Mouse (Mus musculus) bone marrow macrophage, adult 2 months (primary cell): Measurements from ENCODE around the gene Ntrk3. TPM values are rescaled to one million over a fixed set of nuclear protein-coding genes. Genes with fewer than 3 reads are reported as not detected.

ENCODE experiments used
- H3K27ac ChIP-seq: 2 replicates; pipeline ENCODE4 v1.5.1; 2012; ENCODE audit warnings: low read depth, low read length; ENCODE audit not compliant: insufficient read depth
- H3K4me1 ChIP-seq: 2 replicates; pipeline ENCODE4 v1.6.1; 2012; ENCODE audit warnings: low read length; ENCODE audit not compliant: control insufficient read depth, insufficient read depth
- H3K4me3 ChIP-seq: 2 replicates; pipeline ENCODE4 v1.5.1; 2012; ENCODE audit warnings: mild to moderate bottlenecking, low read length, moderate library complexity; ENCODE audit not compliant: insufficient read depth
- CTCF ChIP-seq: IDR thresholded peaks from 2 replicates; pipeline ENCODE4 v1.5.1; 2012; ENCODE audit warnings: low read depth, mild to moderate bottlenecking, low read length, moderate library complexity
- POLR2A ChIP-seq: IDR thresholded peaks from 2 replicates; pipeline ENCODE4 v1.6.1; 2012; ENCODE audit warnings: mild to moderate bottlenecking, low read depth, low read length, borderline replicate concordance
- polyA plus RNA-seq: library from polyadenylated mRNA; stranded (reverse); fragments of >200 nt; gene quantifications from 2 replicates; pipeline ENCODE4 v1.2.4, GENCODE M21; 2012; ENCODE audit not compliant: missing spikeins, insufficient read depth, insufficient read length

Ntrk3 gene
- polyA plus RNA-seq, 1 experiment, result not detected

DNA sequence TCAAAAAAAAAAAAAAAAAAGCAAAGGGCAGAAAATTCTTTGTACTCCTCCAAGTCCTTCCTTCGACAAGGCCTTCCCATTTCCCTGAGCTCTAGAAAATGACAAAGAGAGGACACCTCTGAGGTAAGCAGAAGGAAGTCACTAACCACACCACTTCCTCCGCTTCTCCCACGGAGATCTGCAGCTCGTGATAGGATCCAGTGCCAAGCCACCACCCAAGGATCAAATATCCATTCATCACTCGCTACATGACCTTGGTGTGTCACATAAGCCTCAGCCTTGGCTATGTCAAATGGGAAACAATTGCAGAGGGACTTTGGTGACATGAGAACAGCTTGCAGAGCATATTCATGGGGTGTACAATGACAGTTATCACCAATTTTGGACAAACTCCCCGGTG lies 52.9 kb downstream of the Ntrk3 start:
- Histone ChIP-seq H3K27ac (no peak overlapping the region), H3K4me3 (no peak overlapping the region), H3K4me1 (no peaks in the 10 kb centered on the region)
- TF ChIP-seq POLR2A (no peak), CTCF (no peak)

GRCm38 (mm10) chr7:78680871-78681270 lies 56.9 kb downstream of the Ntrk3 start:
- Histone ChIP-seq H3K27ac (no peak overlapping the region), H3K4me3 (no peak overlapping the region), H3K4me1 (no peaks in the 10 kb centered on the region)
- TF ChIP-seq POLR2A, result no peak
- TF ChIP-seq CTCF, result no peak

DNA sequence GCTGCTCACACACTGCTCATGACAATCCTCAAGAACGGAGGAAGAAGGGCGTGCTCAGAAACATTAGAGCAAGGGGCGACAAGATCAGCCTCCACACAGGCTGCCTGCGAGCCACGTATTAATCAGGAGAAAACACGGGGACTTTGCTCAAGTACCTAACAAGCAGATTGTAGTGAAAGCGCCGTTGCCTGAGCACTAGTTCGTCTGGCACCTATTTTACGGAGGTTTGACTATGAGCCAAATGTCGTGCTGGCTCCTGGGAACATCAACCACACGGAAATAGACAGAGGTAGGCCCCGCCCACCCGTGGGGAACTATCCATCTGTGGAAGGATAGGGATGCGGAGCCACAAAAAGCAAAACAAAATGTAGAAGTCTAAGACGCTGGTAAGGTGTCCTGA lies 68.4 kb downstream of the Ntrk3 start:
- Histone ChIP-seq H3K4me3 (no peak overlapping the region), H3K4me1 (no peaks in the 10 kb centered on the region), H3K27ac (no peak overlapping the region)
- TF ChIP-seq CTCF, result no peak
- TF ChIP-seq POLR2A, result no peak

- no peak overlapping the region for H3K4me3 ChIP-seq
- no peaks in the 10 kb centered on the region for H3K4me1 ChIP-seq
- H3K27ac ChIP-seq, result no peak overlapping the region
- TF ChIP-seq POLR2A (no peak), CTCF (no peak)
Observed at GRCm38 (mm10) chr7:78668916-78669315, 68.9 kb downstream of the Ntrk3 start.

DNA sequence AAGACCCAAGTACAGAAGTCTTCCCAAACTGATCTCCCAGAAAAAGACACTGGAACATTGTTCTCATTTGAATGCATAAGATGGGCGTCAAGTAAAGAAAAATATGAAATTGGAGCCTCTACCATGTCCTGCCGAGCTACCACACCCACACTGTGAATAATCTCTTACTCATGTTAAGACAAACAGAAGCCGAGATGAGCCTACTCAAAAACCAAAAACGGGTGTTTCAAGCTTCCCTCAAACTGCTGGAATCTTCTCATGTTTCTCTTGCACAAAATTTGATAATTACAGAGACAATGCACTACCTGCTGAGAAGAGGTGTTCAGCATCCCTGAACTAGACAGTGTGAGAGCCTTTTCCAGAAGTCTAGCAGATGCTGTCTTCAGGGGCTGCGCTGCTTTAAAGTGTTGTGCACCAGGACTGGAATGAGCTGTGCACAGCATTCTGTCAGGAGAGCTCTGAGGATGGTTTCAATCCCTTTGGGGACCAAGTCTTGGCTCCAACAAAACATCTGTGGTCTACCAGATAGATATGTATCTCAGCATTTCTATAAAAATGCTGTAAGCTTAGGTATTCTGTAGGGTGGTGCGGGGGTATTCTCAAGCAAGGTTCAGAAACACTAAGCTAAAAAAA lies 69.7 kb downstream of the Ntrk3 start:
- H3K27ac ChIP-seq, result no peak overlapping the region
- TF ChIP-seq CTCF (no peak), POLR2A (no peak)
- no peak overlapping the region for H3K4me3 ChIP-seq
- H3K4me1 ChIP-seq, result no peaks in the 10 kb centered on the region

DNA sequence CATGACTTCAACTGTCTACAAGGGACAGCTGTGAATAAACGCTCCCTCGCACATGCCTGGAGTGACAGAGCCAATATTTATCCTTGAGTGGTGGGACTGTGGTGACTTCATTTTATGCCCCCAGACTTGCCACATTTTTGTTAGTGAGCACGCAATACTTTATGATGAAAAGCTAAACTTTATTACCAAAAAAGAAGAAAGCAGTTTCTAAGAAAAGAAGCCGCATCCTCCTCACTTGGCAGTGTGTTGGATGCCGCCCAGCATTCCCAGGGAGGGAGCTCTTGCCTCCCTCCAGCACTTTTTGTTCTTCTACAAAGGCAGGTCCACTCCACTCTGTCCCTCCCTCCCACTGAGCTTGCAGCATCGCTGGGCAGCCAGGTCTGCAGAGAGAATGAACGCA lies 77.0 kb downstream of the Ntrk3 start:
- no peaks in the 10 kb centered on the region for H3K4me1 ChIP-seq
- TF ChIP-seq POLR2A (no peak), CTCF (no peak)

DNA sequence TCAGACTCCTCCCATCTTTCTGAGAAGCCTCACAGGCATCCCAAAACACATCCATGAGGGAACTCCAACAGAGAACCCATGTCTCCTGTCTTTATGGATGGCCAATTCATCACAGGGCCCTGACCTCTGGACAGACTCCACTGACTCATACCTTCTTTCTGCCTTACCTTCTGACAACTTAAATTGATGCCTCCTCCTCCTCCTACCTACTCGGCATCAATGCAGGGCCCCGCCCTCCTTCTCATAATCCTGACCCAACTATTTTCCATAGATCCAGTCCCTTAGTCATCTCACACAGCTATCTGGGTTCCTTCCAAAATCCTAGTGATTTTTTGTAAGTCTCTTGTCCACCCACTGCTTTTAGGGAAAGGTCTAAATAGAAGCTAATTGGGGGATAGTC lies 78.0 kb downstream of the Ntrk3 start:
- Histone ChIP-seq H3K27ac (no peak overlapping the region), H3K4me3 (no peak overlapping the region), H3K4me1 (no peaks in the 10 kb centered on the region)
- TF ChIP-seq POLR2A, result no peak
- no peak for TF ChIP-seq CTCF

More for the DNA sequence above, 77.0 kb downstream of the Ntrk3 start:
- no peak overlapping the region for H3K27ac ChIP-seq
- H3K4me3 ChIP-seq, result no peak overlapping the region

- H3K4me1 ChIP-seq, result no peaks in the 10 kb centered on the region
- H3K27ac ChIP-seq, result no peak overlapping the region
- no peak overlapping the region for H3K4me3 ChIP-seq
- TF ChIP-seq CTCF (no peak), POLR2A (no peak)
Observed at GRCm38 (mm10) chr7:78658026-78658425, 79.8 kb downstream of the Ntrk3 start.

DNA sequence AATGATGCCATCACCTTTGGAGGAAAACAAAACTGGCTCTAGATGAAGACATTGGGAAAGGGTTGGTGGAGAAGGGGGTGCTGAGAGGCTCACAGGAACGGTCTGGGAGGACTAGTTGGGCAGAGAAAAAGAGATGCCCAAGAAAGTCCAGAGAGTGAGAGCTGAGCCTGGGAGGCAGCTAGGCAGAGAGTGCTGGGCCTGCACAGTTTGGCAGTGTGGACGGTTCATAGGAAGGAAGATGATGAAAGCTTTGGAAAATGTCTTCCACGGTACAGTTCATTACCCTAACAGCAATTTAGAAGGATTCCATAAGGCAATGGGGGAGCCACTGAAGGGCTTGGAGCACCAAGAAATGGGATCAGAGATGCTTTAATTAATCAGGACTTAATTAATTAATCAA lies 81.6 kb downstream of the Ntrk3 start:
- TF ChIP-seq CTCF (no peak), POLR2A (no peak)
- H3K27ac ChIP-seq, result no peak overlapping the region
- no peaks in the 10 kb centered on the region for H3K4me1 ChIP-seq
- no peak overlapping the region for H3K4me3 ChIP-seq

GRCm38 (mm10) chr7:78653686-78654085 lies 84.1 kb downstream of the Ntrk3 start:
- TF ChIP-seq POLR2A, result no peak
- Histone ChIP-seq H3K27ac (no peak overlapping the region), H3K4me1 (no peaks in the 10 kb centered on the region), H3K4me3 (no peak overlapping the region)

GRCm38 (mm10) chr7:78652296-78652695 lies 85.5 kb downstream of the Ntrk3 start:
- no peaks in the 10 kb centered on the region for H3K4me1 ChIP-seq
- no peak overlapping the region for H3K27ac ChIP-seq
- H3K4me3 ChIP-seq, result no peak overlapping the region
- no peak for TF ChIP-seq CTCF
